Mouse (Mus musculus): ENCODE results near the gene Vstm2l.

DNA sequence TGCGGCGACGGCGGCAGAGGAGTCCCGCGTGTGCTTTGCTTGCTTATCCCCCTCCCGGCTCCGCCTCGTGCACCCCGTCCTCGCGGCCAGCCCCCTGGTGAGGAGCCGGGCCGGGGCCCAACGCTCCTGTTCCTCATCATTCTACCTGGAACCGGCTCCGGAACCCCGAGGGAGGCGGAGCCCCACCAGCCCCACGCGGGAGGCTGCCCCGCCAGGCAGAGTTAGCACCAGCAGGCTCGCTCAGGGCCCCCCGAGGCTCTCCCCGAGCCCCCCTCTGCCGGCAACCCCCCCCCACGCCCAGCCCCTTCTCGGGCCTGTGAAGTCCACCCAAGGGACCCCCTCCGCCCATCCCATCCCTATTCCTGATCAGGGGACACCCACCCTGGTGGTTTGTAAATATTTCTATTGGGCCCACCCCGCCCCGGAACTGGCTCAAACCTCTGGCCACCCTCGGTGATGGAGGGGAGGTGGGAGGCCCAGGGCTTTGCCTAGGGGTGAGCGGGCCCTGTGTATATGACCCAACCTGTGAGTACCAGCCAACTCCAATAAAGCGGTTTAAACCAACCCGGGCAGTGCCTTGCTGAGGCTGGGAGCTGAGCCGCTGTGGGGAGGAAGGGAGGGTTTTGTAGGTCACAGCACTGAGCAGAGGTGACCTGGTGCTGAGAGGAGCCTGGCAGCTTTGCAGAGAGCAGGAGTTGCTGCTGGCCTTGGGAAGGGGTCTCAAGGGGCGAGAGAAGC, 29.9 kb downstream of the Vstm2l start:
- TF ChIP-seq CTCF (IDR thresholded peaks at IDR 0.05; ENCODE audit: low read depth, low read length) (no peak), POLR2AphosphoS5 (IDR thresholded peaks at IDR 0.05; ENCODE audit: insufficient replicate concordance, low read depth, low read length) (no peak), GATA1 (IDR thresholded peaks at IDR 0.05; ENCODE audit: borderline replicate concordance, low read length) (no peak), TAL1 (conservative IDR thresholded peaks at IDR 0.05; ENCODE audit: low read depth, low read length) (no peak), GATA2 (IDR thresholded peaks at IDR 0.05; ENCODE audit: borderline replicate concordance, low read depth, low read length) (no peak)
